Mouse (Mus musculus): ENCODE data around the gene Arf5.
A peak's percentile ranks its signal among the peaks of the same experiment; 100 is the strongest.

The Arf5 gene

GRCm38 (mm10) chr6:28428290-28428689 lies 4.9 kb downstream of the Arf5 start, which contains the start of gene Gcc1:
Gene Gcc1, minus strand, starts transcription at chr6:28428390.
- DNase-seq (ENCODE audit: low spot score) = no peak

- DNase-seq (ENCODE audit: low spot score) = no peak
Observed at GRCm38 (mm10) chr6:28429870-28430269, 6.5 kb downstream of the Arf5 start.

- DNase-seq (ENCODE audit: low spot score) = no peak
Observed at GRCm38 (mm10) chr6:28430795-28431537, 7.6 kb downstream of the Arf5 start.

- no peak for DNase-seq (ENCODE audit: low spot score)
Observed at GRCm38 (mm10) chr6:28431538-28431855, 8.1 kb downstream of the Arf5 start.

GRCm38 (mm10) chr6:28447937-28448336 lies 24.6 kb downstream of the Arf5 start:
- no peak for DNase-seq (ENCODE audit: low spot score)

GRCm38 (mm10) chr6:28449253-28449652 lies 25.9 kb downstream of the Arf5 start, which contains the start of gene Pax4:
Gene Pax4, minus strand, starts transcription at chr6:28449353.
- DNase-seq (ENCODE audit: low spot score) = no peak

- DNase-seq (ENCODE audit: low spot score) = no peak
Observed at GRCm38 (mm10) chr6:28450481-28450880, 27.1 kb downstream of the Arf5 start.

GRCm38 (mm10) chr6:28450977-28451376 lies 27.6 kb downstream of the Arf5 start:
- no peak for DNase-seq (ENCODE audit: low spot score)

GRCm38 (mm10) chr6:28459221-28459668 lies 35.9 kb downstream of the Arf5 start:
- DNase-seq (ENCODE audit: low spot score) = no peak

- DNase-seq (ENCODE audit: low spot score) = peak; percentile 35
Observed at GRCm38 (mm10) chr6:28460534-28460933, 37.2 kb downstream of the Arf5 start.

GRCm38 (mm10) chr6:28464630-28465029 lies 41.3 kb downstream of the Arf5 start:
- DNase-seq (ENCODE audit: low spot score) = no peak

- no peak for DNase-seq (ENCODE audit: low spot score)
Observed at GRCm38 (mm10) chr6:28470017-28470602, 46.8 kb downstream of the Arf5 start.

- DNase-seq (ENCODE audit: low spot score) = no peak
Observed at GRCm38 (mm10) chr6:28470621-28471020, 47.3 kb downstream of the Arf5 start.

GRCm38 (mm10) chr6:28471284-28472035 lies 48.1 kb downstream of the Arf5 start:
- no peak for DNase-seq (ENCODE audit: low spot score)

- DNase-seq (ENCODE audit: low spot score) = no peak
Observed at GRCm38 (mm10) chr6:28474211-28474610, 50.9 kb downstream of the Arf5 start.

GRCm38 (mm10) chr6:28474839-28475238 lies 51.5 kb downstream of the Arf5 start, which contains the start of gene Snd1:
Gene Snd1, plus strand, starts transcription at chr6:28475139.
- no peak for DNase-seq (ENCODE audit: low spot score)

All from left cerebral cortex, adult 11 months (tissue).